Mouse (Mus musculus) intestine, embryonic 14.5 days (tissue): ENCODE results near the gene Pip4k2c. TPM values are rescaled to one million over a fixed set of nuclear protein-coding genes. Genes with fewer than 3 reads are reported as not detected.

Experiments used
- ATAC-seq: fragments of 200-750 bp; cut with Nextera tagmentation; replicated peaks from 2 replicates; pipeline ENCODE4 v1.8.0; 2017; ENCODE audit warnings: low read depth, moderate number of reproducible peaks, moderate TSS enrichment, moderate library complexity; ENCODE audit not compliant: low FRiP score, low TSS enrichment
- DNase-seq: peaks from one replicate; pipeline ENCODE4 v3.0.0-alpha.2; 2018; ENCODE audit warnings: low spot score
- H3K27ac ChIP-seq: fragments of 300-500 bp; sonication (generic); 2 replicates; pipeline ENCODE4 v1.5.1; 2014; ENCODE audit warnings: low read depth, mild to moderate bottlenecking, control low read depth
- H3K27me3 ChIP-seq: fragments of 300-500 bp; sonication (generic); replicated peaks from 2 replicates; pipeline ENCODE4 v1.6.1; 2014; ENCODE audit warnings: low read length, control low read depth; ENCODE audit not compliant: control insufficient read depth, insufficient read depth
- H3K36me3 ChIP-seq: fragments of 300-500 bp; sonication (generic); 2 replicates; pipeline ENCODE4 v1.6.1; 2014; ENCODE audit warnings: low read length, control low read depth; ENCODE audit not compliant: control insufficient read depth, insufficient read depth
- H3K4me1 ChIP-seq: fragments of 300-500 bp; sonication (generic); replicated peaks from 2 replicates; pipeline ENCODE4 v1.6.1; 2014; ENCODE audit warnings: low read length, control low read depth, mixed read lengths; ENCODE audit not compliant: control insufficient read depth, insufficient read depth
- H3K4me2 ChIP-seq: fragments of 300-500 bp; sonication (generic); 2 replicates; pipeline ENCODE4 v1.6.1; 2014; ENCODE audit warnings: low read length
- H3K4me3 ChIP-seq: fragments of 300-500 bp; sonication (generic); 2 replicates; pipeline ENCODE4 v1.5.1; 2014; ENCODE audit warnings: low read depth, low read length, control low read depth, mixed read lengths
- H3K9ac ChIP-seq: fragments of 300-500 bp; sonication (generic); 2 replicates; pipeline ENCODE4 v1.6.1; 2014; ENCODE audit warnings: mild to moderate bottlenecking, low read length
- H3K9me3 ChIP-seq: fragments of 300-500 bp; sonication (generic); 2 replicates; pipeline ENCODE4 v1.6.1; 2016; ENCODE audit warnings: low read length, control low read depth; ENCODE audit not compliant: control insufficient read depth
- WGBS: fragments of 180-500 bp; shearing (Covaris S2); extraction: QIAGEN DNeasy Blood & Tissue Kit; methylation state at CpG from one replicate; pipeline ENCODE4 v1.1.7; 2014; 5-methylcytosine and 5-hydroxymethylcytosine counted together
- polyA plus RNA-seq: library from polyadenylated mRNA; unstranded; fragments of >200 nt; fragmentation: Nextera tagmentation; extraction: Ambion mirVana; gene quantifications from 2 replicates; pipeline ENCODE4 v1.2.1, GENCODE M21; 2014

The Pip4k2c gene
- polyA plus RNA-seq, 1 experiment from 2014 or later: 25.9 TPM

- ATAC-seq: no peak
- Histone ChIP-seq H3K4me3 (no peak overlapping the region), H3K4me1 (peaks cover 14% of the 10 kb centered on the region; the same call in 1 of the 2 replicates), H3K27ac (no peak overlapping the region), H3K27me3 (peaks cover 51% of the 10 kb centered on the region), H3K36me3 (no peaks in the 10 kb centered on the region), H3K4me2 (no peak overlapping the region), H3K9me3 (no peaks in the 10 kb centered on the region), H3K9ac (no peak overlapping the region)
- no peak for DNase-seq
- WGBS: 41% methylated on average over 3 of the region's 3 CpGs
Observed at GRCm38 (mm10) chr10:127176228-127176627, 35.2 kb downstream of the Pip4k2c start.

GRCm38 (mm10) chr10:127174170-127174569 is 37.2 kb downstream of the Pip4k2c start:
- H3K9me3 ChIP-seq: no peaks in the 10 kb centered on the region
- no peak overlapping the region for H3K9ac ChIP-seq
- no peak overlapping the region for H3K27ac ChIP-seq
- no peak for ATAC-seq
- H3K36me3 ChIP-seq: 0 out of 2 replicates have a peak, but pooled peaks cover 1% of the 10 kb centered on the region
- peaks cover 47% of the 10 kb centered on the region for H3K27me3 ChIP-seq
- WGBS: 81% methylated on average over 7 of the region's 7 CpGs
- H3K4me2 ChIP-seq: no peak overlapping the region
- peak; percentile 50 for DNase-seq
- H3K4me1 ChIP-seq: peaks cover 19% of the 10 kb centered on the region
- H3K4me3 ChIP-seq: no peak overlapping the region

GRCm38 (mm10) chr10:127173148-127174065 is 38.0 kb downstream of the Pip4k2c start:
- Histone ChIP-seq H3K4me1 (peaks cover 17% of the 10 kb centered on the region), H3K27me3 (peaks cover 44% of the 10 kb centered on the region), H3K36me3 (0 out of 2 replicates have a peak, but pooled peaks cover 4% of the 10 kb centered on the region), H3K4me3 (no peak overlapping the region), H3K4me2 (no peak overlapping the region), H3K9me3 (no peaks in the 10 kb centered on the region), H3K27ac (no peak overlapping the region), H3K9ac (no peak overlapping the region)
- ATAC-seq (no peak), DNase-seq (peak; percentile 51)
- WGBS: 82% methylated on average over 16 of the region's 16 CpGs

- H3K9ac ChIP-seq: no peak overlapping the region
- H3K36me3 ChIP-seq: 0 out of 2 replicates have a peak, but pooled peaks cover 4% of the 10 kb centered on the region
- no peak overlapping the region for H3K4me2 ChIP-seq
- H3K27me3 ChIP-seq: peaks cover 45% of the 10 kb centered on the region
- ATAC-seq (no peak), DNase-seq (no peak)
- no peak overlapping the region for H3K27ac ChIP-seq
- peaks cover 10% of the 10 kb centered on the region for H3K4me1 ChIP-seq
- 88% methylated on average over 15 of the region's 15 CpGs for WGBS
- H3K4me3 ChIP-seq: no peak overlapping the region
- H3K9me3 ChIP-seq: no peaks in the 10 kb centered on the region
Observed at GRCm38 (mm10) chr10:127171631-127172200, 39.7 kb downstream of the Pip4k2c start.

- no peaks in the 10 kb centered on the region for H3K9me3 ChIP-seq
- 0 out of 2 replicates have a peak overlapping the region, but pooled peaks have one; percentile 22 for H3K9ac ChIP-seq
- ATAC-seq (peak; percentile 67), DNase-seq (peak; percentile 91)
- 0 out of 2 replicates have a peak, but pooled peaks cover 4% of the 10 kb centered on the region for H3K36me3 ChIP-seq
- H3K4me2 ChIP-seq: peak overlapping the region; percentile 61
- H3K4me1 ChIP-seq: peaks cover 13% of the 10 kb centered on the region
- no peak overlapping the region for H3K27ac ChIP-seq
- peak overlapping the region; percentile 32 for H3K4me3 ChIP-seq
- peaks cover 47% of the 10 kb centered on the region for H3K27me3 ChIP-seq
- under 1% methylated on average over 29 of the region's 29 CpGs for WGBS
Observed at GRCm38 (mm10) chr10:127170837-127171272, 40.5 kb downstream of the Pip4k2c start.

- H3K9ac ChIP-seq: no peak overlapping the region
- no peaks in the 10 kb centered on the region for H3K9me3 ChIP-seq
- peaks cover 52% of the 10 kb centered on the region for H3K27me3 ChIP-seq
- no peak for DNase-seq
- no peak for ATAC-seq
- 11% methylated on average over 22 of the region's 22 CpGs for WGBS
- peaks cover 18% of the 10 kb centered on the region for H3K4me1 ChIP-seq
- H3K4me3 ChIP-seq: peak overlapping the region; percentile 32
- no peak overlapping the region for H3K27ac ChIP-seq
- H3K4me2 ChIP-seq: peak overlapping the region; percentile 61
- 0 out of 2 replicates have a peak, but pooled peaks cover 4% of the 10 kb centered on the region for H3K36me3 ChIP-seq
Observed at GRCm38 (mm10) chr10:127170002-127170401, 41.4 kb downstream of the Pip4k2c start.

GRCm38 (mm10) chr10:127167614-127168192 is 43.7 kb downstream of the Pip4k2c start:
- H3K4me1 ChIP-seq: peaks cover 22% of the 10 kb centered on the region
- H3K4me3 ChIP-seq: 0 out of 2 replicates have a peak overlapping the region, but pooled peaks have one; percentile 62

More at GRCm38 (mm10) chr10:127167614-127168192, 43.7 kb downstream of the Pip4k2c start:
- Histone ChIP-seq H3K4me2 (peak overlapping the region; percentile 100), H3K36me3 (0 out of 2 replicates have a peak, but pooled peaks cover 4% of the 10 kb centered on the region), H3K27me3 (peaks cover 52% of the 10 kb centered on the region), H3K9ac (no peak overlapping the region), H3K27ac (0 out of 2 replicates have a peak overlapping the region, but pooled peaks have one; percentile 22), H3K9me3 (no peaks in the 10 kb centered on the region)
- WGBS: 16% methylated on average over 10 of the region's 10 CpGs
- no peak for ATAC-seq
- no peak for DNase-seq
